Mouse (Mus musculus) erythroblast, adult 5-6 weeks (primary cell): ENCODE measurements around the gene Enah. TPM values are rescaled to one million over a fixed set of nuclear protein-coding genes. Genes with fewer than 3 reads are reported as not detected.

Source experiments
- ATAC-seq: replicated peaks from 2 replicates; pipeline ENCODE4 v1.8.0; 2016; ENCODE audit warnings: moderate number of reproducible peaks, mild to moderate bottlenecking, moderate TSS enrichment, inconsistent platforms; ENCODE audit not compliant: poor library complexity, low FRiP score, severe bottlenecking
- total RNA-seq, 2 experiments: library from RNA; stranded (forward) in 1 of 2; stranded (reverse) in 1 of 2; fragments of 150-400 nt in 1 of 2; fragments of 200-764, 138-1000 nt in 1 of 2; gene quantifications; 2 replicates each; pipeline versions ENCODE4 v1.2.3 to v1.2.4; 2015 to 2017; ENCODE audit warnings: low replicate concordance in 2 of 2

The Enah gene
- total RNA-seq (2015; ENCODE audit: low replicate concordance), result 0.21 TPM in 1 of 2 replicates, not detected in the other
- total RNA-seq (2017; ENCODE audit: low replicate concordance), result 0.77 and 1.1 TPM in 2 replicates

DNA sequence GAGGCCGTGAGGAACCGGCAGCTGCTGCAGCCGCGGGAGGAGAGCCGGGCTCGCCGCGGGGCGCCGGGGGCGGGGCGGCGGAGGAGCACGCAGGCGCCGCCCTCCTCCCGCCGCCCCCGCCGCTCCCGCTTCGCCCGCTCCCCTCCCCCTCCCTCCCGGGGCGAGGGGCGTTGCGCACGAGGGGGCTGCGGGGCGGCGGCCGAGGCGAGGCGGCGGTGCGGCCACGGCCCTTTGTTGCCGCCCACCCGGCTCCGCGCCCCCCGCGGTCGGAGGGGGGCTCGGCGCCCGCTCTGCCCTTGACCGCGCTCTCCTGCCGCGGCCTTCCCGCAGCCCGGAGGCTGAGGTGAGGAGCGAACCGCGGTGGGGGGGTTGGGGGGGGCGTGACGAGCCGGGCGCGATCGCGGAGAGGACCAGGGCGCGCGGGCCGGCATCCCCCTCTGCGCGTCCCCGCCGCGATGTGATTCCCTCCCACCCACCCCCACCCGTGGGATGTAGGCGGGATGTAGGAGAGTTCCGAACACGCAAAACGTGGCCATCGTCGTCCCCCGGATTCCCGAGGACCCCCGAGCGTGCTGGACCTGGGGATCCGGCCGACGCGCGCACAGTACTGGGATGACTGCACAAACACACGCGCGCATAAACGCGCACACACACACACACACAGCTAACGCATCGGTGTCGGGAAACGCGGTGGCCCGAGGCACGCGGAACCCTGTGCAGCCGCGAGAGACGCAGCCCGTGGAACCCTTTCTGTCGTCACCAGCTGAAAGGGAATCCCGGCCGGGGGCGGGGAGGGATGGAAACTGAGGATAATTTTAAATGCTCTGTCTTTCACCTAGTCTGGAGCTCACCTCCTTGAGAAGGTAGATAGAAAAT lies at the start of gene Enah:
Gene Enah (minus strand): TSS at position 65 of the 876 bp plus-strand sequence.
- no peak for ATAC-seq

DNA sequence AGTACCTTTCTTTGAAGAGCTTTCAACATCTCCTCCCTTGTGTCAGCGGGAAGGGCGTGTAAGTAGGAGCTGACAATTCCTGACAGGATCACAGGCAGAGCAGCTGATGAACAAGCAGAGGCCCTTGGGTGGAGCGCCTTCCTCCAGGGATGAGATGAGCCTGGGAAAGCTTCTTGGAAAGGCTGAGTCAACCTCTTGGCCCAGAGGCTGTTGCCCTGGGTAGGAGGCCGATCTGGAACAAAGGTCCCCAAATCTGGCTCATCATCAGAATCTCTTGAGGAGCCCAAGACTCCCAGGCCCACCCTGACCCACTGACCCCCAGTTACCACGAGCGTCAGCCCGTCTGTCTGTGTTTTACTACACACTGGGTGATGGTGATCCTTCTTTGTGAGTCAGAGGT lies 48.3 kb upstream of the Enah start:
- no peak for ATAC-seq

DNA sequence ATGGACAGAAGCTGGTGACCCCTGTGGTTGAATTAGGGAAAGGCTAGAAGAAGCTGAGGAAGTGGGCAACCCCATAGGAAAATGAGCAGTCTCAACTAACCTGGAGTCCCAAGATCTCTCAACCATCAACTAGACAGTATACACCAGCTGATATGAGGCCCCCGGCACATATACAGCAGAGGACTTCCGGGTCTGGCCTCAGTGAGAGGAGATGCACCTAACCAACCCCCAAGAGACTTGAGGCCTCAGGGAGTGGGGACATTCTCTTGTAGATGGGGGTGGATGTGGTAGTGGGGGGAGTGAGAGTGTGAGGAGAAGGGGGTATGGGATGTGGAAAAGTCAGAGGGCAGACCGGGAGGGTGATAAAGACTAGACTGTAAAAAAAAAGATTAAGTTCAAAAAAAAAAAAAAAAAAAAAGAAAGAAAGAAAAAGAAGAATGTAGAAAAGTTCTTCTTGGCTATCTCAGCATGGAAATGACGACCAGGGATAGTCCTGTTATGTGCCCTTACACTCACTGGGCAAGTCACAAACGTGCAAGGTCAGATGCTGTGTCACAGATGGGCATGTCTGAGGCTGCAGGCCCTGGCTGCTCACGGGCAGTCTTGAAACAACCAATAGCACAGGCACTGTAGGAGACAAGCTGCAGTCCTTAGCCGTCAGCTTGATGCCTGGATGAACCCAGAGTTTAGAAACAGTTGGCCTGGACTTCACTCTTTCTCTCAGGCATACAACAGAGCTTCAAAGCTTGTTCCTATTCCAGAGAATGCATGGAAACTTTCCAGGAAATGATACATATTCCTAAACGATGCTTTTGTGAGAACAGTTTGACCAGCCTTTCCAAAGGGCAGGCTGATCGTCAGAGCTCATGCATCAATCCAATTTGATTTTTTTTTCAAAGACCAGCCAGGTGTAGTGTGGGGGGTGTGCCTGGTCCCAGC lies 47.0 kb upstream of the Enah start:
- no peak for ATAC-seq

DNA sequence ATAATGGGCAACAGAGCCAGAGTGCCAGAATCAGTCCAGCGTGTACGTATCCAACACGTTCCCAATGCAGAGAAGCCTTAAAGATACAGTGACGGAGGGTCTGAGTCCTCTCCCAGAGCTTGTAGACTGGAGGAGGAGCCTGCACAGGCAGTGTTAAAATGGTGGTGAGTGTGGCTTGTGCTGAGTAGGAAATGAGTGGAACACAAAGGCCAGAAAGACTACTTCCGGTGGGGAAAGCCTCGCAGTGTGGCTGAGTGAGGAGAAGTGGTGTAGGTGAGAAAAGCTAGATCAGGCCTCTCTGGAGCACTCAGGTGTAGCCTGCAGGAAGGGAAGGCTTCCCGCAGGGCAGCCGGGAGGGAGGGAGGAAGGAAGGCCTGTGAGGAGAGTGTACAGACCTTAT lies 43.9 kb upstream of the Enah start:
- no peak for ATAC-seq

DNA sequence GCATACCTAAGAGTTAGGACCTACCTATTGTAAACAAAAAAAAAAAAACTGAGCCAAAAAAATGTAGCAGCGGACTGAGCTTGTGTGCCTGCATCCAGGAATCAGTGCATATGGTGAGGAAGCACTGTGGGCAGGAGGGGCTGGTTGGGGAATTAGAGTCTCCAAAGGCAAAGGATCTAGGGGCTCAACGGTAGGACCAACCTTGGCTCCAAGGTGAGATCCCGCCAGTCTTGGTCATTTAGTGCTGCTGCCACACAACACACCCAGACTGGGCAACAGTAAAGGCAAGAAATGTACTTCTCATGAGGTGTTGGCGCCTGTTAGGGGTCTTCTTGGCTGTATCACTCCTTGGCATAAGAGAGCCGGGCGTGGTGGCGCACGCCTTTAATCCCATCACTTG lies 43.0 kb upstream of the Enah start:
- ATAC-seq, result no peak

DNA sequence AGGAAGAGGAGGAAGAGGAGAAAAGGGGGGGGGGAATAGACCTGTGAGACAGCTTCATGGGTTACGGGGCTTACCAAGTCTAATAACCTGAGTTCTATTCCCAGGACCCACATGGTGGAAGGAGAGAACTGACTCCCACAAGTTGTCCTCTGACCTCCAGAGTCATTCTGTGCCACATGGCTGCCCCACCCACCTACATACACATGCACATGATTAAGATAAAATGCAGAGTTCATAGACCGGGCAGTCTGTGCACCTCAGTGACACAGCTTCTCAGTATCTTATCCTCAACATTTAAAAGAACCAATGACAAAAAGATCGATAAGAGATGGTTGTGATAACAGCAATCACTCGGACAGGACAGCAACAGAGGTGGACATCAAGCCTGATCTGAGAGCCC lies 41.4 kb upstream of the Enah start:
- ATAC-seq, result no peak

DNA sequence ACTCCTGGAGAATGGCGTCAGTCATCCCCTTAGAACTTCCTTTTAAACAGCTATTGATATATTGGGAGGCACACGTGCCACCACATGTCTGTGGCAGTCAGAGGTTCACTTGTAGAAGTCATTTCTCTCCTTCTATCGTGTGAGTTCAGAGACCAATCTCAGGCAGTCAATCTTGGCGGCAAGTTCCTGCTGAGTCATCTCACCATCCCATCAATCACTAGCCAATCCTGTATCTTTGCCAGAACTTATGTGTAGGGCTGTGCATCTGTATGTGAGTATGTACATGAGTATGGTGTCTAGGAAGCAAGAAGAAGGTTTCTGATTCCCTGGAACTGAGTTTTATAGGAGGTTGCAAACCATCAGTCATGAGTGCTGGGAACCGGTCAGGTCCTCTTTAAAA lies 40.0 kb upstream of the Enah start:
- ATAC-seq, result no peak

GRCm38 (mm10) chr1:182057998-182058397 lies 38.2 kb upstream of the Enah start:
- ATAC-seq, result no peak

GRCm38 (mm10) chr1:182055122-182055521 lies 35.3 kb upstream of the Enah start:
- no peak for ATAC-seq

GRCm38 (mm10) chr1:182054651-182055050 lies 34.9 kb upstream of the Enah start:
- no peak for ATAC-seq

DNA sequence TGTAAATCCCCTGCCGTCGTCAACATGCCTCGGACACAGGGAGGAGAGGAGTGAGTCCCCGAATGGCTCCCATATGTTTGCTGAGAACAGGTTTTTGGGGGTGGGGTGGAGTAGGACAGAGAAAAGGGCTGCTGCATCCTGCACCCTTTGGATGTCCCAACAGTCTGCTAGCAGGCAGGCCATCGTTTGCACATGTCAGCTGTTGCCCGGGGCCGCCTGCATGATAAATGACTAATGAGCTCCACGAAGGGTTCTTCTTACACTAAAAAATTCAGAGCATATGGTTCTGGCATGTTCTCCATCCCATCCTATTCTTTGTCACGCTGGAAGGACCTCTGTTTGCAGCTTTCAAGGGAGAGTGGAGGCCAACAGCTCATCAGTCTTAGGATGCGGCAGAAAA lies 33.2 kb upstream of the Enah start:
- ATAC-seq, result no peak

GRCm38 (mm10) chr1:182052385-182052784 lies 32.6 kb upstream of the Enah start:
- no peak for ATAC-seq

- ATAC-seq, result no peak
These were observed 30.0 kb upstream of the Enah start for GRCm38 (mm10) chr1:182049813-182050212.

DNA sequence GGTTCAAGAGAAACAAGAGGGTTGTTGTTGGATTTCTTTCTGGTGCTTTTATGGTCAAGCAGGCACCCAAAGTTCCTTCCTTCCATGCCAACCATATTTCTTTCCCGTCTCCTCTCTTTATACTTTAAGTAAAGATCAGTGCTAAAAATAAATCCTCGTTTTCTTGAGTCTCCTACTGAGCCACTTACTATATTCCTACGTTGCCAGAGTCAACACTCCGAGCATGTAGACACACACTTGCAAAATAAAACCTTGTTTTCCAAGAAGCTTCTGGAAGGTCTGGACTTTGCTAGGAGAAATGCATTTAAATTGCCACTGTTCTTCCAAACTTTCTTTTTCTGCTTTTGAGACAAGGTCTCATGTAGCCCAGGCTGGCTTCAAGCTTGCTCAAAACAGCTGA lies 28.3 kb upstream of the Enah start:
- ATAC-seq, result no peak

DNA sequence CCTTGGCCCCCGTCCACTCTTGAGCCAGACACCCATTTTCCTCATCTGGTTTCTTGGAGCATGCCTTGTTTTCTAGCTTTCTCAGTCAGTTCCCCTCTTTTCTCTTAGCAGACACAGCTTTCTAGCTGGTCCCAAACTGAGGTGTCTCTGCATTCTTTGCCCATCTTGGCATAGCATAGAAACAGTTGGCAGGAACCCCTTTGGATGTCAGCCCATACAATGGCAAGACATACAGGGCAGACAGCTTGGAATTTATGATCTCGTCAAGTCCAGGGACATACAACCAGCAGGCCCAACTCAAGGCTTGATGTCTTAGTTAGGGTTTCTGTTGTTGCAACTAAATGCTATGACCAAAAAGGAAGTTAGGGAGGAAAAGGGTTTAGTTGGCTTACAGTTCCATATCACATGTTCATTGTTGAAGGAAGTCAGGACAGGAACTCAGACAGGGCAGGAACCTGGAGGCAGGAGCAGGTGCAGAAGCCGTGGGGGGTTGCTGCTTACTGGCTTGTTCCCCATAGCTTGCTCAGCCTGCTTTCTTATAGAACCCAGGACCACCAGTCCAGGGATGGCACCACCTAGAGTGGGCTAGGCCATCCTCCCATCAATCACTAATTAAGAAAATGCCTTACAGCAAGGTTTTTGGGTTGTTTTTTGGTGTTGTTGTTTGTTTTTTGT lies 27.4 kb upstream of the Enah start:
- ATAC-seq, result no peak

DNA sequence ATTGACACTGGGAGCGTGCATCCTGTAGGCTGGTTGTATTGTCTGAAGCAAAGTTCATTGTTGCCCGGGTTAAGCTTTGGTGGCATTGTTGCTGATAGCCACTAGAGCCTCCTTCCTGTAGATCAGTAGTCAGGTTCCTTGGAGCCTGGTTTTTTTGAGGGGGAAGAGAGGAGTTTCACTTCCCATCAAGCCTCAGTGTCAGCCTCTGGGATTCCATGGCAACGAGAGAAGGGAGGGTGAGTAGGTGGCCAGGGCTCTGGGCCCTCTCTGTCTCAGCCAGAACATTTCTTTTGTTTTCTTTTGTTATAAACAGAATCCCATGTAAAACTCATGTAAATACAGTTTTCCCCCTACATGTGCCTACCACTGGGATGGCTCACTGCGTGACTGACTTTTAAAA lies 25.4 kb upstream of the Enah start:
- no peak for ATAC-seq

DNA sequence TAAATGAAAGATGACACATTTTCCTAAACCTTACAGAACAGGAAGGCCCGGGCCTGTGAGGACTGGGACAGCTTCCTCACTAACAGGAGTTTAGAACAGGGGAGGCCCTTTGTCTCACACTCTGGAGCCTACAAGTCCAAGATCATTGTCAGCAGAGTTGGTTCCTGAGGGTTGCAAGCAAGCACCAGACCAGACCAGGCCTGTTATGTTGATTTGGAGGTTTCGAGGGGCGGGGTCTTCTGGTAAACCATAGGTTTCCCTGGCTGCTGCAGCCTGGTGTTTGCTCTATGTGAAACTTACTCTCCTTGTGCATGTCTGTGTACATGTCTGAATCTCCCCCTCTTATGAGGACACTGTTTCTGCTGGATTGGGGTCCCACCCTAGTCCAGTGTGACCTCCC lies 20.7 kb upstream of the Enah start:
- ATAC-seq, result no peak

- no peak for ATAC-seq
These were observed 12.0 kb upstream of the Enah start for GRCm38 (mm10) chr1:182031757-182032156.

GRCm38 (mm10) chr1:182031066-182031465 lies 11.3 kb upstream of the Enah start:
- no peak for ATAC-seq

- no peak for ATAC-seq
These were observed 10.3 kb upstream of the Enah start for GRCm38 (mm10) chr1:182029989-182030649.
